Mouse (Mus musculus) stomach, embryonic 14.5 days (tissue): Measurements from ENCODE around the gene Pdcd4. TPM values are rescaled to one million over a fixed set of nuclear protein-coding genes. Genes with fewer than 3 reads are reported as not detected.

Experiments used
- ATAC-seq: fragments of 200-750 bp; cut with Nextera tagmentation; 2 replicates; pipeline ENCODE4 v1.8.0; 2017; ENCODE audit warnings: low read depth, moderate TSS enrichment; ENCODE audit not compliant: insufficient number of reproducible peaks, insufficient read depth, low FRiP score
- H3K27ac ChIP-seq: fragments of 300-500 bp; sonication (generic); 2 replicates; pipeline ENCODE4 v1.5.1; 2014; ENCODE audit warnings: mild to moderate bottlenecking, low read length, moderate library complexity, mixed read lengths
- H3K27me3 ChIP-seq: fragments of 300-500 bp; sonication (generic); 2 replicates; pipeline ENCODE4 v1.6.1; 2014; ENCODE audit warnings: low read length, control low read depth, mixed read lengths; ENCODE audit not compliant: control insufficient read depth, insufficient read depth
- H3K36me3 ChIP-seq: fragments of 300-500 bp; sonication (generic); 2 replicates; pipeline ENCODE4 v1.6.1; 2014; ENCODE audit warnings: mild to moderate bottlenecking, control low read depth, low read length, moderate library complexity, mixed read lengths; ENCODE audit not compliant: control insufficient read depth, insufficient read depth
- H3K4me1 ChIP-seq: fragments of 300-500 bp; sonication (generic); 2 replicates; pipeline ENCODE4 v1.6.1; 2014; ENCODE audit warnings: low read length, control low read depth, mixed read lengths; ENCODE audit not compliant: control insufficient read depth, insufficient read depth
- H3K4me2 ChIP-seq: fragments of 300-500 bp; sonication (generic); replicated peaks from 2 replicates; pipeline ENCODE4 v1.6.1; 2014; ENCODE audit warnings: low read depth, low read length, control low read depth
- H3K4me3 ChIP-seq: fragments of 300-500 bp; sonication (generic); 2 replicates; pipeline ENCODE4 v1.5.1; 2014; ENCODE audit warnings: low read depth, low read length, control low read depth
- H3K9ac ChIP-seq: fragments of 300-500 bp; sonication (generic); replicated peaks from 2 replicates; pipeline ENCODE4 v1.6.1; 2014; ENCODE audit warnings: low read depth, mild to moderate bottlenecking, control low read depth, low read length, moderate library complexity, mixed read lengths
- H3K9me3 ChIP-seq: fragments of 300-500 bp; sonication (generic); 2 replicates; pipeline ENCODE4 v1.6.1; 2016; ENCODE audit warnings: low read depth, low read length, control low read depth; ENCODE audit not compliant: control insufficient read depth
- WGBS: fragments of 180-500 bp; shearing (Covaris S2); extraction: QIAGEN DNeasy Blood & Tissue Kit; methylation state at CpG from one replicate; pipeline ENCODE4 v1.1.7; 2014; 5-methylcytosine and 5-hydroxymethylcytosine counted together
- polyA plus RNA-seq: library from polyadenylated mRNA; unstranded; fragments of >200 nt; fragmentation: Nextera tagmentation; extraction: Ambion mirVana; gene quantifications from 2 replicates; pipeline ENCODE4 v1.2.1, GENCODE M21; 2014

Gene Pdcd4
- polyA plus RNA-seq, 1 experiment from 2014 or later = 123 TPM

DNA sequence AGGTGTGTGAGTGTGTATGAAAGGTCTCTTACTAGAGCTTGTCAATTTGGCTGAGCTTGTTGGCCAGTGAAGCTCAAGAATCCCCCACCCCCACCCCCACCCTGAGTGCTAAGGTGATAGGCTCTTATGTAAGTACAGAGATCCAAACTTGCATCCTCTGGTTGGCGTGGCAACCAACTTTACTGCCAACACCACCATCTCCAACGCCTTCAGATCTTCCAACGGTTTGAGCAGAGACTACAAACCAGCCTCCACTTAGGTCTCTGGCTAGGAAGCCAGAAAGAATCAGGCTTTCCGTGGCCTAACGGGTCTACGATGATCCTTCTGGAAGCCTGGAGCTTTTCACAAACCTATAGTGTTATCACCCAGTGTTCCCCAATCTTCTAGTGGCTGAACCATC, 23.9 kb upstream of the Pdcd4 start:
- Histone ChIP-seq H3K4me3 (no peak overlapping the region), H3K9me3 (no peaks in the 10 kb centered on the region), H3K36me3 (no peaks in the 10 kb centered on the region), H3K4me1 (no peaks in the 10 kb centered on the region), H3K27me3 (no peaks in the 10 kb centered on the region), H3K27ac (no peak overlapping the region), H3K4me2 (no peak overlapping the region), H3K9ac (no peak overlapping the region)
- no peak for ATAC-seq
- WGBS = 92% methylated on average over 6 of the region's 6 CpGs

DNA sequence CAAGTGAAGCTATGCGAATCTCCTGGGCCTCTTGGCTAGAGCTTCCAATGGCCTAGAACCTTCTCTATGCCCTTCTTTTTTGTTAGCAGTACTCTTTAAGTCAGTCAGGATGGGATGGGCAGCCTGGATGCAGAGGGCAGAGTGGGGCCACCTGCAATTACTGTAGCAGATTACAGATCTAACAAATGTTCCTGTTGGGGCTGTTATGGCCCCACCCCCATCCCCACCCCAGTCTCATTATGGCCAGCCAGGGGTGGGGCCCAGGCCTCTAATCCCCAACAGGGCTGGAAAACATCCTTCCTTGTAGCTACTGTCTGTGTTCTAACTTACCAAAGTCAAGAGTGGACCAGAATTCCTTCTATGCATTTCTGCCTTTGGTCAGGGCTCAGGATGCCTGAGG, 23.2 kb upstream of the Pdcd4 start:
- no peaks in the 10 kb centered on the region for H3K9me3 ChIP-seq
- H3K4me2 ChIP-seq = no peak overlapping the region
- WGBS = 93% methylated on average over 1 of the region's 1 CpGs

DNA sequence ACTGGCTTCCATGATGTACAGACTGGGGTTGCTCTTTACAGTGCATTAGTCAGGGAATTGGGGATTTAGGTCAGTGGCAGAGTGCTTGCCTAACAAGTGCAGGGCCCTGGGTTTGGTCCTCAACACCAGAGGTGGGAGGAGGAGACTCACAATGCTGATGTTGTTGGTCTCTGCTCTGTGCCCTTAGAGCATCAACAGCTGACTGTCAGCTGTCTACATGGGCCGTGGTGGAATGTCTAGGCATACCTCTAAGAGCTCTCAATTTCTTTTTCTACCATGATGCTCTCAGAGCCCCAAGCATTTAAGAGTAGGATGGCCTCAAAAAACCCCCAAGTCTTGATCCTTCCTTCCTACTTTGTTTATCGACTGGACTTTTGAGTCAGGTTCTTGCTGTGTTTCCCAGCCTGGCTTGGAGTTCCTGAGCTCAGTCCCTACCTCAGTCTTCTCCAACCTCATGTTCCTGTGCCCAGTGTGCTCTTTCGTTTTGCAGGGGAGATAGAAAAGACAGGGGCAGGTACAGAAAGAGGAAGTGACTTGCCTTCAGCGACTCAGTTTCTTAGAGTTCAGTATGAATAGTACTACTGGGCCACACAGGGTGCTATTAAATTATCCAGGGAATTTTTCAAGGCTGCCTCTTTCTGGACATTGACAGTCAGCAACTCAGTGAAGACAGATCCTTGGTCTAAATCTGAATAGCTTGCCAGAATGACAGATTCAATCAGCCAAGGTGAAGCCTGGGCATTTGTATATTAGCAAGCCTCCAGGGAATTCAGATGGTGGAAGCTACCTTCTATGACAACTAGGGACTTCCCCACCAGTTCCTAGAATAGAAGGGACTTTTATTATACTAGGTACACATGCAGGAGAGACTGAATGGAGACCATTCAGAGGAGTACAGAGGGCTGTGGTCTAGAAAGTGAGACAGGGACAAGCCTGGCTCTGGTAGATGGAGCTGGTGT, 22.3 kb upstream of the Pdcd4 start:
- H3K4me2 ChIP-seq = no peak overlapping the region
- 73% methylated on average over 4 of the region's 4 CpGs for WGBS
- no peak overlapping the region for H3K4me3 ChIP-seq
- no peaks in the 10 kb centered on the region for H3K36me3 ChIP-seq
- ATAC-seq = no peak
- no peak overlapping the region for H3K9ac ChIP-seq
- no peaks in the 10 kb centered on the region for H3K27me3 ChIP-seq
- H3K9me3 ChIP-seq = no peaks in the 10 kb centered on the region
- H3K27ac ChIP-seq = no peak overlapping the region
- H3K4me1 ChIP-seq = no peaks in the 10 kb centered on the region

More for the DNA sequence above, 23.2 kb upstream of the Pdcd4 start:
- no peak overlapping the region for H3K4me3 ChIP-seq
- no peak overlapping the region for H3K27ac ChIP-seq
- H3K27me3 ChIP-seq = no peaks in the 10 kb centered on the region
- no peaks in the 10 kb centered on the region for H3K4me1 ChIP-seq
- no peak for ATAC-seq
- no peak overlapping the region for H3K9ac ChIP-seq
- no peaks in the 10 kb centered on the region for H3K36me3 ChIP-seq

DNA sequence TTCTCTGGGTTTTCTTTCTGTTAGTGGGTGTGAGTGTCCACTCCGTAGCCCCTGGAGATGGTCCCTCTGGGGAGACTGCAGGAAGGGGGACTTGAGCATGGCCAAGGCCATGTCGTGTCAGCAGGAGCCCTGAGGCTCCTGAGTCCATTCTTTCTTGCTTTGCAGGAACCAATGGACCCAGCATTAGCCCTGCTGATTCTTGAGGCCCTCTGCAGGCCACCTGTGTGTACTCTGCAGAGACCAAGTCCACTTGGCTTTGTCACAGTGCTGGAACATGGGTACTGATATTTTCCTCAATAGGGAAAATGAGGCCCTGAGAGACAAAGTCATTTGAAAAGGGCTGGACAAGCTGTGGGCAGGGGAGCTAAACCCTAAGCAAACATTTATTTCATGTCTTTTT, 21.5 kb upstream of the Pdcd4 start:
- Histone ChIP-seq H3K4me2 (no peak overlapping the region), H3K4me1 (no peaks in the 10 kb centered on the region), H3K27me3 (no peaks in the 10 kb centered on the region), H3K9ac (no peak overlapping the region), H3K36me3 (no peaks in the 10 kb centered on the region), H3K9me3 (no peaks in the 10 kb centered on the region), H3K27ac (no peak overlapping the region), H3K4me3 (no peak overlapping the region)
- 51% methylated on average over 2 of the region's 2 CpGs for WGBS
- ATAC-seq = no peak

DNA sequence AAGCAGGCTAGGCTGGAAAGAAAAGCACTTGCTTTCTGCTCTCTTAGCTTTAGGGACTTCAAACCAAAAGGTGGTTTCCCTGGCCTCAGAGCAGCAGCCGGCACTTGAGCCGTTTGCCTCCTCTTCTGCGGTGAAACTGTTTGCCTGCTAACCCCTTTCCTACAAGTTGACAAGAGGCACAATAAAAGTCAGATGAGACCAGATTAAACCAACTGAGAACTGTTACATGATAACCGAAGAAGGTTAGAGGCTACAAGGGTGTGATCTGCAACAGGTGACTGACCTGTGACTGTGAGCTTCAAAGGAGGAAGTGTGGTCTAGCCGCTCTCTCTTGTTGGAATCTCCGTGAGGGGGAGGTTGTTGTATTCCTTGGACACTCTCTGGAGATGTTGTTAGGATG, 20.5 kb upstream of the Pdcd4 start:
- 83% methylated on average over 6 of the region's 6 CpGs for WGBS
- no peaks in the 10 kb centered on the region for H3K27me3 ChIP-seq
- H3K4me3 ChIP-seq = no peak overlapping the region
- no peaks in the 10 kb centered on the region for H3K36me3 ChIP-seq
- no peaks in the 10 kb centered on the region for H3K9me3 ChIP-seq
- H3K4me2 ChIP-seq = no peak overlapping the region
- no peak overlapping the region for H3K27ac ChIP-seq
- no peaks in the 10 kb centered on the region for H3K4me1 ChIP-seq
- ATAC-seq = no peak
- no peak overlapping the region for H3K9ac ChIP-seq

DNA sequence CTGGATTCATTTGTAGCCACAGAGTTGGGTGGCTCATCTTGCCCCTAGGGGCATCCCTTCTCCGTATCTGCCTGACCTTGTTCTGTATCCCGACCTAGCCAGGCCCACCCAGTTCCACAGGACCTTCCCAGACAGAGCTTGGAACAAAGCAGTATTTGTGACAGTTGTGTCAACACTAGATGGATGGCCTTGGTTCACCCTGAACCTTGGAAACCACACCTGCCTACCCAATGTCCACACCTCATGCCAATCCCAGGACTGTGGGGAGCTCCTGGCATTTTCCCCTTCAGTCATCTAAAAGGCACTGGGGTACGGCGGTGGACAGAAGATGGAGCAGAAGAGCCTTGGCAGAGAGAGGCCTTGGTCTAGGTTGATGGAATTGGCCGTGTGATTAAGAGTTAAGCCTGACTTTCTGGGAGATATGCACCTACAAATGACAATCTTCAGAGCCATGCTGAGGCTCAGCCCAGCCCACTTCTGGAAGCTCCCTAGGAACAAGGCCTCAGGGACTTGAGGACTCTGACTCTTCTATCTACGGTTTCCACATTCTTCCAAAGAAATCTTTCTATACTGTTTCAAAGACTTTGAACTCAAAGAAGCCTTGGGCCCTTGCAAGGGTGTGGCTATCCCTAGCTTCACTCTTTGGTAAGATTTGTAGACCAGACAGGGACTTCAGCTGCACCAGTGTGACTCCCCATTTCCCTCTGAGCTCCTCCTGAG, 18.9 kb upstream of the Pdcd4 start:
- Histone ChIP-seq H3K9ac (no peak overlapping the region), H3K36me3 (no peaks in the 10 kb centered on the region), H3K27me3 (no peaks in the 10 kb centered on the region), H3K4me2 (no peak overlapping the region), H3K4me3 (no peak overlapping the region), H3K27ac (no peak overlapping the region), H3K4me1 (no peaks in the 10 kb centered on the region), H3K9me3 (no peaks in the 10 kb centered on the region)
- ATAC-seq = no peak
- 80% methylated on average over 6 of the region's 6 CpGs for WGBS

DNA sequence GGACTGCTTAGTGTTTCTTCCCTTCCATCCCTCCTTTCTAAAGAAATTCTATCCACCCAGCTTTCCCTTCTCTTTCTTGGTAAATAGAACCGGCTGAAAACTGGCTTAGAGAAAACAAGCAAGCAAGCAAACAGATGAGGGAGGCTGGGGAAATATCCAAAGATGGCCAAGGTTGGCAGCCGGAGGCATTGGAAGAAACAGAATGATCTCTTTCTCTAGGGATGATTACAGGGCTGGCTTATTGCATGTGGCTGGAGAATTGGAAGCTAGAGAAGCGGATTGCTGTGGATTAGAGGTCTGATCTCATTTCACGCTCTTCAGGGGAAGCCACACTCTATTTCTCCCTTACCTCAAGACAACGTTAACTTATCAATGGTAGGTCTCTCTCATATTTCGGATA, 16.8 kb upstream of the Pdcd4 start:
- Histone ChIP-seq H3K4me2 (no peak overlapping the region), H3K4me1 (no peaks in the 10 kb centered on the region), H3K9me3 (no peaks in the 10 kb centered on the region), H3K27me3 (no peaks in the 10 kb centered on the region), H3K27ac (no peak overlapping the region), H3K36me3 (no peaks in the 10 kb centered on the region), H3K4me3 (no peak overlapping the region), H3K9ac (no peak overlapping the region)
- WGBS = 85% methylated on average over 6 of the region's 6 CpGs
- no peak for ATAC-seq

DNA sequence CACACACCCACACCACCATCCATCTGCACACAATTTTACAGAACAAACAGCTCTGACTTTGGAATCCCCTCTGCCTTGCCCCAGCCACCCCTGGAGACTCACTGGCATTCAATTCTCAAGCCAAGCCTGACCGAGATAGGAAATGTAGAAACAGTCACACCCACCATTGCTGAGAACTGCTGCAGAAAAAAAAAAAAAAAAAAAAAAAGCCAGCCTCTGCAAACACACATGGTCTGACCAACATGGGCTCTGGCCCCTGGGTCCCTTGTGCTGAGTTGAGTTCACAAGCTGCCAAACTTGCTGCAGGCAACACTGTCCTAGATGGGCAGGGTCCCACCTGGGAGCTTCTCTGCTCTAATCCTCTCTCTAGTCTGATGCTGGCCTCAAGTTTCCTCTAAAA, 14.3 kb upstream of the Pdcd4 start:
- Histone ChIP-seq H3K27ac (no peak overlapping the region), H3K4me2 (no peak overlapping the region), H3K27me3 (no peaks in the 10 kb centered on the region), H3K4me1 (no peaks in the 10 kb centered on the region), H3K9me3 (no peaks in the 10 kb centered on the region), H3K4me3 (no peak overlapping the region), H3K36me3 (no peaks in the 10 kb centered on the region), H3K9ac (no peak overlapping the region)
- no peak for ATAC-seq
- 52% methylated on average over 1 of the region's 1 CpGs for WGBS
